In the genomic region with DNA sequence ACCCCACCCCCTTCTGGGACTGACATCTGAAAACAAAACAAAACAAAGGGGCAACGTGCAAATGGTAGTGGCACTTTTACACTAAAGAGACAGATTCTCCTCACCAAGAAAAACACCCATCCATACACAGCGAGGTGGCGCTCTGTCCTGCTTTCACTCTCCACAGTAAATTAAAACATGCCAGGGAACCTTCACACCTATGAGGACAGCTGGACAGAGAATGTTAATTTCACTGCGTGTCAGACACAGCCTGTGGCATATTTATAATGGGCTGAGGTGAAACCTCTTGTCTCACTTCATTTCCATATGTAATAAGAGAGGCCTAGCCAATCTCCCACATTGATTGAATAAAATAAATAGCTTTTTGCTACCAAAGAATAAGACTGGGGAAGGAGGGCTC, we compare ENCODE assay signal across 21 mouse cellular contexts.
"Had no signal": no experiment of that assay in that cellular context is flagged by ENCODE, and none has a peak within 500 bp of the region (broad histone marks: within the 10 kb centered on the region; RNA-seq: fewer than 3 reads in every experiment).

No protein-coding gene starts in this region.

- H3K9ac ChIP-seq: limb, embryonic 13.5 days; liver, embryonic 12.5 days; liver, embryonic 15.5 days; lung, embryonic 15.5 days; midbrain, embryonic 13.5 days had no signal

- DNase-seq: kidney, adult 8-10 months; kidney, postnatal 14 days; layer of hippocampus, adult 9-11 months; liver; lung, adult 18-20 months; lung, postnatal 10 days; lung, postnatal 36 days; right cerebral cortex, postnatal 14 days; right cerebral cortex, postnatal 4 days; thymus, postnatal 25 days had no signal

- H3K4me2 ChIP-seq: limb, embryonic 13.5 days; liver, embryonic 12.5 days; liver, embryonic 15.5 days; lung, embryonic 15.5 days; midbrain, embryonic 13.5 days had no signal

- H3K36me3 ChIP-seq: lung, embryonic 15.5 days; midbrain, embryonic 13.5 days had no signal

- H3K4me3 ChIP-seq: layer of hippocampus, adult 2 months; limb, embryonic 10.5 days; limb, embryonic 13.5 days; liver, embryonic 12.5 days; liver, embryonic 15.5 days; lung, embryonic 15.5 days; megakaryocyte, embryonic 14.5 days; midbrain, embryonic 10.5 days; midbrain, embryonic 13.5 days; myocyte had no signal

- ATAC-seq: liver, embryonic 12.5 days; midbrain, embryonic 13.5 days; midbrain, embryonic 16.5 days had no signal

- H3K4me1 ChIP-seq: liver, embryonic 12.5 days; midbrain, embryonic 10.5 days; midbrain, embryonic 13.5 days had no signal

- H3K9me3 ChIP-seq: limb, embryonic 10.5 days; limb, embryonic 13.5 days; liver, embryonic 12.5 days; liver, embryonic 15.5 days; lung, embryonic 15.5 days; megakaryocyte, embryonic 14.5 days; midbrain, embryonic 10.5 days; midbrain, embryonic 13.5 days had no signal

- H3K27me3 ChIP-seq: limb, embryonic 13.5 days; liver, embryonic 12.5 days; liver, embryonic 15.5 days; lung, embryonic 15.5 days; megakaryocyte, embryonic 14.5 days; midbrain, embryonic 13.5 days had no signal

- H3K27ac ChIP-seq: layer of hippocampus, adult 2 months; limb, embryonic 10.5 days; limb, embryonic 13.5 days; liver, embryonic 12.5 days; liver, embryonic 15.5 days; lung, embryonic 15.5 days; midbrain, embryonic 10.5 days; midbrain, embryonic 13.5 days had no signal
